Mouse (Mus musculus): ENCODE data around the gene Tmem220. TPM values are rescaled to one million over a fixed set of nuclear protein-coding genes. Genes with fewer than 3 reads are reported as not detected.

Gene Tmem220
- polyA plus RNA-seq (2012; rRNA removed; ENCODE audit: low replicate concordance), result 2.7 and 2.9 TPM in 2 replicates

GRCm38 (mm10) chr11:67024867-67025477 is at the start of gene Tmem220:
Gene Tmem220 (plus strand): TSS chr11:67025154.

GRCm38 (mm10) chr11:67052321-67052952 is 27.5 kb downstream of the Tmem220 start, which contains the start of the genes Adprm and Sco1:
Gene Adprm (minus strand): TSS chr11:67052594.
Gene Sco1 (plus strand): TSS chr11:67052670.

GRCm38 (mm10) chr11:67078000-67078399 is 53.0 kb downstream of the Tmem220 start, which contains the start of gene Myh3:
Gene Myh3 (plus strand): TSS chr11:67078300.

Other genes starting within 250 kb of the Tmem220 start
- gene Pirt, start 113.2 kb upstream of the Tmem220 start, polyA plus RNA-seq (2012; rRNA removed; ENCODE audit: low replicate concordance), result 0.87 and 2.2 TPM in 2 replicates
- 69.6 and 148 TPM in 2 replicates for gene Tmem238l, start 68.5 kb upstream of the Tmem220 start, polyA plus RNA-seq (2012; rRNA removed; ENCODE audit: low replicate concordance)
- 5.8 and 9.4 TPM in 2 replicates for gene Adprm, start 27.4 kb downstream of the Tmem220 start, polyA plus RNA-seq (2012; rRNA removed; ENCODE audit: low replicate concordance)
- 8.1 and 10.3 TPM in 2 replicates for gene Sco1, start 27.5 kb downstream of the Tmem220 start, polyA plus RNA-seq (2012; rRNA removed; ENCODE audit: low replicate concordance)
- 0.01 TPM in 1 of 2 replicates, not detected in the other for gene Myh3, start 53.1 kb downstream of the Tmem220 start, polyA plus RNA-seq (2012; rRNA removed; ENCODE audit: low replicate concordance)
- gene Myh2, start 145.9 kb downstream of the Tmem220 start, polyA plus RNA-seq (2012; rRNA removed; ENCODE audit: low replicate concordance), result not detected in 2 replicates
- not detected in 2 replicates for gene Myh1, start 174.9 kb downstream of the Tmem220 start, polyA plus RNA-seq (2012; rRNA removed; ENCODE audit: low replicate concordance)
- gene Myh4, start 212.9 kb downstream of the Tmem220 start, polyA plus RNA-seq (2012; rRNA removed; ENCODE audit: low replicate concordance), result not detected in 2 replicates